Mouse (Mus musculus): Measurements from ENCODE around the gene Dyrk1a. TPM values are rescaled to one million over a fixed set of nuclear protein-coding genes. Genes with fewer than 3 reads are reported as not detected.

Dyrk1a gene
- total and polyA plus RNA-seq, 3 experiments = 32.4 to 53.7 (median 40.4) TPM

DNA sequence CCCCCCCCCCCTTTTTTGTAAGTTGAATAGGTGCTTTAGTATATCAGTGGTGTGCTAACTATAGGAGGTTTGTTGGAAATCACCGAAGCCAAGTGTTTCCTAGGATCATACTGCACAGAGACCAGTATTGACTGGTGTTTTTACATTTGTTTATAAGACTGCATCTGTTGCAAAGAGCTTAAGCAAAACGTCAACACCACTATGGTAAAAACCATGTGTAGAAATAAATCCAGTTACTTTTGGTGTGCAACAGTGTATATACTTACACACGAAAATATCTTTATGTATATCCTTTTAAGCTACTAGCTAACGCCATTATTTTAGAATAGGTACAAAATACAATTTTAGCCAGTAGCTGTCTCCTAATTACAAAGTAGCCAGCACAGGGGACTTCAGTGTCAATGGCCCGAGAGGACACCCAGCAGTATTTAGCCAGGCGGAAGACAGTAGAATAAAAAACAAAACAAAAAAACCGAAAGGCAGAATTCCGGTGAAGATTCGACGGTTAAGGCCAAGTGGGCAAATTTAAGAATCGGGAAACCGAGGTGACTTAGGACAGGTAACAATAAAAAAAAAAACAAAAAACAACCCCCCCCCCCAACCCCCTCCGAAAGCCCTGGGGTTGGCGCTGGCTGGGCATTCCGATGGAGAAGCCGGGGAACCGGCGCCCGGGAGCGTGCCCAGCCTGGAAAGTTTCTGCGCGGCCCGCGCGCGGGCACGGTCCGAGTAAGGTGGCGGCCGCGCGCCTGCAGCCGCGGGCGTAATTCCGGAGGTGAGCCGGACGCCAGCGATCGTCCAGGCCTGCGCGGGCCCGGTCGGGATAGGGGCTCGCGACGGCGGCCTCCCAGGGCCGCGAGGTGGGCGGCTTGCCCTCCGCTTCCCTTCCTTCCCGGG lies 1.2 kb upstream of the Dyrk1a start (continued):
- no peak for TF ChIP-seq RCOR1 (conservative IDR thresholded peaks at IDR 0.05; ENCODE audit: low read depth, low read length)
- TF ChIP-seq GABPA (IDR thresholded peaks at IDR 0.05; ENCODE audit: insufficient replicate concordance, low read depth, low read length) = no peak
- no peak for TF ChIP-seq ETS1 (conservative IDR thresholded peaks at IDR 0.05; ENCODE audit: low read depth, low read length)
- no peak for TF ChIP-seq CTCF (conservative IDR thresholded peaks at IDR 0.05 in 1 of 2, IDR thresholded peaks at IDR 0.05 in 1 of 2; ENCODE audit: low read depth in 2 of 2, low read length in 2 of 2)
- TF ChIP-seq POLR2AphosphoS2 (IDR thresholded peaks at IDR 0.05; ENCODE audit: low read depth, low read length) = no peak
- TF ChIP-seq TCF12 (IDR thresholded peaks at IDR 0.05; ENCODE audit: low read depth, low read length) = peak; percentile 6; the same call in 1 of the 2 replicates
- no peak for TF ChIP-seq MYC (IDR thresholded peaks at IDR 0.05; ENCODE audit: low read depth, low read length)
- 0 out of 2 replicates have a peak, but pooled peaks have one; percentile 0 for TF ChIP-seq SIN3A (IDR thresholded peaks at IDR 0.05; ENCODE audit: low read length)
- no peak for TF ChIP-seq MAFK (IDR thresholded peaks at IDR 0.05; ENCODE audit: insufficient replicate concordance, low read length)
- peak; percentile 81; the same call in 1 of the 2 replicates for TF ChIP-seq UBTF (IDR thresholded peaks at IDR 0.05; ENCODE audit: low read depth, low read length)
- TF ChIP-seq POLR2A (IDR thresholded peaks at IDR 0.05; ENCODE audit: low read depth, low read length) = no peak; the same call in none of the 2 replicates
- TF ChIP-seq MXI1 (IDR thresholded peaks at IDR 0.05; ENCODE audit: low read depth, low read length) = no peak
- peak; percentile 29; the same call in 1 of the 2 replicates for TF ChIP-seq ZNF384 (IDR thresholded peaks at IDR 0.05; ENCODE audit: low read depth, low read length)
- no peak for TF ChIP-seq E2F4 (IDR thresholded peaks at IDR 0.05; ENCODE audit: insufficient replicate concordance, low read depth, low read length)
- TF ChIP-seq NELFE (IDR thresholded peaks at IDR 0.05; ENCODE audit: low read depth, low read length) = peak; percentile 57
- 0 out of 2 replicates have a peak, but pooled peaks have one; percentile 14 for TF ChIP-seq USF2 (conservative IDR thresholded peaks at IDR 0.05; ENCODE audit: low read depth, low read length)
- no peak for TF ChIP-seq CHD2 (IDR thresholded peaks at IDR 0.05; ENCODE audit: low read length)
- TF ChIP-seq PAX5 (IDR thresholded peaks at IDR 0.05; ENCODE audit: low read length) = no peak
- TF ChIP-seq SMC3 (IDR thresholded peaks at IDR 0.05; ENCODE audit: low read depth, low read length) = no peak

DNA sequence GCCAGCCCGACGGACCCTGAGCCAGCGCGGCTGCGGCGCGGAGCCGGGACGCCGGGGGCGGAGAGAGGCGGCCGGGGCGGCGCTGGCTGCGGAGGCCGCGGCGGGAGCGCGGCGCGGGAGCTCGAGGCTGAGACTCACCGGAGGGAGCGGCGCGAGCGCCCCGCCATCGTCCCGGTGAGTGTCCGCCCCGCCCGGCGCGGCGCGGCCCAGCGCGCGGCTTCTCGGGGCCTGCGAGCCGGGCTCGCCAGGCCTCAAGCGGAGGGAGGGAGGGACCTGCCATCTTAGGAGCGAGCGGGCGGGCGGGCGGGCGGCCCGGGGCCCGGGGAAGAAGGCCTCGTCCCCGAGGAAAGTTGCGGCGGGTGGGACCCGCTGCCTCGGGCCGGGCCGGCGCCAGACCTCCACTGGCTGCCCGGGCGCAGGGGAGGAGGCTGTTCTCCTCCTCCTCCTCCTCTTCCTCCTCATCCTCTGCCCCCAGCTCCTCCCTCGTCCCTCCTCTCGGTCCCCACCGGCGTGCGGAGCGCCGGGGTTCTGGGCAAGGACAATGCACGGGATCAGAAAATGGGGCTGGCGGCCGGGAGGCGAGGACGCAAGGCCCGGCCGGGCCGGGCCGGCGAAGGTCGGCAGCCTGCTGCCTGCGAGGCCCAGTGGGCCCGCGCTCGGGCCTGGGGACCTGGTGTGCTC lies 691 bp downstream of the Dyrk1a start:
- H3K27me3 ChIP-seq (replicated peaks) = no peaks in the 10 kb centered on the region
- no peak for TF ChIP-seq RCOR1 (conservative IDR thresholded peaks at IDR 0.05; ENCODE audit: low read depth, low read length)
- TF ChIP-seq MXI1 (IDR thresholded peaks at IDR 0.05; ENCODE audit: low read depth, low read length) = no peak; the same call in 1 of the 2 replicates
- TF ChIP-seq BHLHE40 (IDR thresholded peaks at IDR 0.05; ENCODE audit: low read depth, low read length) = peak; percentile 23; the same call in 1 of the 2 replicates
- TF ChIP-seq GABPA (IDR thresholded peaks at IDR 0.05; ENCODE audit: insufficient replicate concordance, low read depth, low read length) = no peak
- TF ChIP-seq SMC3 (IDR thresholded peaks at IDR 0.05; ENCODE audit: low read depth, low read length) = no peak
- peak; percentile 28; the same call in 1 of the 2 replicates for TF ChIP-seq SIN3A (IDR thresholded peaks at IDR 0.05; ENCODE audit: low read length)
- peak; percentile 66 for TF ChIP-seq POLR2A (IDR thresholded peaks at IDR 0.05; ENCODE audit: low read depth, low read length)
- peak; percentile 88 for TF ChIP-seq UBTF (IDR thresholded peaks at IDR 0.05; ENCODE audit: low read depth, low read length)
- TF ChIP-seq MAFK (IDR thresholded peaks at IDR 0.05; ENCODE audit: insufficient replicate concordance, low read length) = no peak
- TF ChIP-seq NRF1 (IDR thresholded peaks at IDR 0.05; ENCODE audit: low read depth, low read length) = no peak
- 0 out of 2 replicates have a peak, but pooled peaks have one; percentile 14 for TF ChIP-seq NELFE (IDR thresholded peaks at IDR 0.05; ENCODE audit: low read depth, low read length)
- no peak for TF ChIP-seq ELF1 (IDR thresholded peaks at IDR 0.05; ENCODE audit: low read depth, low read length)
- no peak for TF ChIP-seq TBP (conservative IDR thresholded peaks at IDR 0.05; ENCODE audit: low read depth, low read length)
- TF ChIP-seq E2F4 (IDR thresholded peaks at IDR 0.05; ENCODE audit: insufficient replicate concordance, low read depth, low read length) = no peak
- no peak for TF ChIP-seq IRF4 (IDR thresholded peaks at IDR 0.05; ENCODE audit: low read depth, low read length)
- peaks cover 0 to 11% of the 10 kb centered on the region in 2 experiments for H3K36me3 ChIP-seq (replicated peaks in 1 of 2; ENCODE audit: control insufficient read depth in 1 of 2, insufficient read depth in 1 of 2, low read length in 1 of 2)
- H3K27ac ChIP-seq (ENCODE audit: insufficient read depth, low read depth) = peak overlapping the region; percentile 98
- in situ Hi-C loops (cut with MboI; ENCODE audit: low pct_ligation_motif_present, low pct_unique_long_range_greater_than_20kb, low sequenced_read_pairs) = no loop called here
- H3K4me2 ChIP-seq (ENCODE audit: insufficient read depth, low read depth, poor library complexity, severe bottlenecking) = no peak overlapping the region; the same call in 1 of the 2 replicates
- dilution Hi-C loops (cut with MboI; ENCODE audit: extremely low pct_ligation_motif_present, extremely low pct_unique_long_range_greater_than_20kb, low sequenced_read_pairs) = no loop called here
- peaks cover 55% of the 10 kb centered on the region for H3K79me2 ChIP-seq (replicated peaks; ENCODE audit: control insufficient read depth, extremely low read depth, insufficient read depth, poor library complexity, severe bottlenecking)
- H3K9me3 ChIP-seq (replicated peaks; ENCODE audit: low read length) = no peaks in the 10 kb centered on the region
- peak overlapping the region; percentile 100 for H3K9ac ChIP-seq (ENCODE audit: insufficient read depth, low read depth)
- peaks cover 18 to 44% of the 10 kb centered on the region in 2 experiments for H3K4me1 ChIP-seq (ENCODE audit: control insufficient read depth in 1 of 2, insufficient read depth in 2 of 2)
- DNase-seq (ENCODE audit: extremely low read depth) = peak; percentile 49
- peak overlapping the region; percentile 84 to 88 (median 86) for H3K4me3 ChIP-seq (replicated peaks in 1 of 3; ENCODE audit: low read depth in 2 of 3, low read length in 2 of 3, poor library complexity in 1 of 3)
